Mouse (Mus musculus): Measurements from ENCODE around the gene Abr.

GRCm38 (mm10) chr11:76548153-76548721 is 73.9 kb downstream of the Abr start:
- no peak for TF ChIP-seq GATA1 (IDR thresholded peaks at IDR 0.05; ENCODE audit: borderline replicate concordance, low read length)
- no peak for TF ChIP-seq FLI1 (IDR thresholded peaks at IDR 0.05; ENCODE audit: low read length)

All from megakaryocyte, embryonic 14.5 days (primary cell).